Mouse (Mus musculus) heart, embryonic 16.5 days (tissue): ENCODE measurements around the gene Fam78b. TPM values are rescaled to one million over a fixed set of nuclear protein-coding genes. Genes with fewer than 3 reads are reported as not detected.
A peak's percentile ranks its signal among the peaks of the same experiment; 100 is the strongest.

Experiments
- ATAC-seq: fragments of 200-750 bp; cut with Nextera tagmentation; replicated peaks from 2 replicates; pipeline ENCODE4 v1.8.0; 2017; ENCODE audit warnings: moderate number of reproducible peaks; ENCODE audit not compliant: insufficient read depth, low FRiP score; ENCODE audit errors: extremely low read depth
- H3K27ac ChIP-seq: fragments of 300-500 bp; sonication (generic); 2 replicates; pipeline ENCODE4 v1.5.1; 2014; ENCODE audit warnings: mild to moderate bottlenecking, low read length, control low read depth, moderate library complexity
- H3K27me3 ChIP-seq: fragments of 300-500 bp; sonication (generic); 2 replicates; pipeline ENCODE4 v1.6.1; 2014; ENCODE audit warnings: low read length, mixed read lengths; ENCODE audit not compliant: control insufficient read depth, insufficient read depth
- H3K36me3 ChIP-seq: fragments of 300-500 bp; sonication (generic); 2 replicates; pipeline ENCODE4 v1.6.1; 2014; ENCODE audit not compliant: control insufficient read depth, insufficient read depth
- H3K4me1 ChIP-seq: fragments of 300-500 bp; sonication (generic); 2 replicates; pipeline ENCODE4 v1.6.1; 2014; ENCODE audit warnings: low read length, mixed read lengths; ENCODE audit not compliant: control insufficient read depth, insufficient read depth
- H3K4me2 ChIP-seq: fragments of 300-500 bp; sonication (generic); 2 replicates; pipeline ENCODE4 v1.6.1; 2014; ENCODE audit warnings: low read depth, mild to moderate bottlenecking, control low read depth, low read length
- H3K4me3 ChIP-seq: fragments of 300-500 bp; sonication (generic); 2 replicates; pipeline ENCODE4 v1.5.1; 2014; ENCODE audit warnings: mild to moderate bottlenecking, control low read depth, low read length
- H3K9ac ChIP-seq: fragments of 300-500 bp; sonication (generic); 2 replicates; pipeline ENCODE4 v1.6.1; 2014; ENCODE audit warnings: low read length, control low read depth
- H3K9me3 ChIP-seq: fragments of 300-500 bp; sonication (generic); replicated peaks from 2 replicates; pipeline ENCODE4 v1.6.1; 2016; ENCODE audit warnings: low read length; ENCODE audit not compliant: control insufficient read depth
- WGBS: fragments of 180-500 bp; shearing (Covaris S2); extraction: QIAGEN DNeasy Blood & Tissue Kit; methylation state at CpG from one replicate; pipeline ENCODE4 v1.1.7; 2014; 5-methylcytosine and 5-hydroxymethylcytosine counted together
- polyA plus RNA-seq: library from polyadenylated mRNA; unstranded; fragments of >200 nt; fragmentation: Nextera tagmentation; extraction: Ambion mirVana; gene quantifications from 2 replicates; pipeline ENCODE4 v1.2.1, GENCODE M21; 2015

Gene Fam78b
- polyA plus RNA-seq, 1 experiment from 2014 or later, result 0.11 TPM

DNA sequence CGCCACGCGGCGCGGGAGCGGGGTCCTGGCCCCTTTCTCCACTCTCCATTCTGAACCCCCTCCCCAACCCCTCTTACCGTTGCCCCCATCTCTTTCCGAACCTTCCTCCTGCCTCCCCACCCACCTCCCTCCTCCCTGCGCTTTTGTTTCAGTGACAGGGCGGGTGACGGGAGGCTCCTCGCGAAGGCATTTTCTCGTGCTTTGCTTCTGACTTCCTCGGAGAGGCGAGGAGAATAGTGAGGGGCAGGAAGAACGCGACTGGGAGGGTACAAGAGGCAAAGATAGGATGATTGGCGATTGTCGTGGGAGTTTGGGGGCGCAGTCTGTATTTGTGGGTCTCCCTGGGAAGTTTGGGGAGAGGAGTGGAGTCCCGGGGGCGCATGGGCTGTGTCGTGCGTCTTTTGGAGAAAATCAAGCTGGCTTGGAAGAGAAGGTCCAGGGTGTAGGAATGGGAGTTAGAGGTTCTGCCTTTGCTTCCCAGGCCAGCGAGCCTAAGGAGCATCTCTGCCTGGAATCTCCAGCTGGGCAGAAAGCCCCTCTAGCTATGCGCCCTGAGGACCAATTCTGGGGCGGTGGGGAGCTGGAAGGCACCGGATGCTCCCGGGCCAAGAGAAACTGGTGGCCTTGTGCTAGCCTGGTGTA lies 748 bp downstream of the Fam78b start:
- no peak for ATAC-seq
- H3K36me3 ChIP-seq, result no peaks in the 10 kb centered on the region
- peak overlapping the region; percentile 97 for H3K4me2 ChIP-seq
- peak overlapping the region; percentile 17; the same call in 1 of the 2 replicates for H3K27ac ChIP-seq
- H3K4me1 ChIP-seq, result peaks cover 5% of the 10 kb centered on the region; the same call in 1 of the 2 replicates
- peak overlapping the region; percentile 81 for H3K4me3 ChIP-seq
- no peaks in the 10 kb centered on the region for H3K9me3 ChIP-seq
- peak overlapping the region; percentile 84 for H3K9ac ChIP-seq
- peaks cover 32% of the 10 kb centered on the region for H3K27me3 ChIP-seq
- 1% methylated on average over 30 of the region's 30 CpGs for WGBS

DNA sequence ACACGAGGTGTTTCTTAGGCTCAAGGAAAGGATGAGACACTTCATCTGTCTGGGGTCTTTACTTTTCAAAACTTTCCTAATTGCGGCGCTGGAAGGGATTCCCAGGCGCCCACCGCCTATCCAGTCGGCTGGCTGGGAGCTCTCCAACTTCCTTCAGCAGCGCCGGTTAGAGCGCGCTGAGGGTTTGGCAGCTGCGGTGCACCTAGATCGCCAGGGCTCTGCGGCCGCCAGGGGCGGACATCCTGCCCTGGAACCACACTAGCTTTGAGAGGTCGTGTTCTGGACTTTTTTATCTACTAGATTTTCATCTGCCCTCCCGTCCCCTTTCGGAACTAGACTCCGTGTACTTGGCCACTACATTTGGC lies 1.3 kb downstream of the Fam78b start:
- Histone ChIP-seq H3K4me2 (peak overlapping the region; percentile 97), H3K4me1 (peaks cover 5% of the 10 kb centered on the region; the same call in 1 of the 2 replicates), H3K36me3 (no peaks in the 10 kb centered on the region), H3K27me3 (peaks cover 32% of the 10 kb centered on the region), H3K9me3 (no peaks in the 10 kb centered on the region), H3K9ac (no peak overlapping the region), H3K27ac (no peak overlapping the region), H3K4me3 (peak overlapping the region; percentile 81)
- ATAC-seq, result peak; percentile 65
- 1% methylated on average over 19 of the region's 19 CpGs for WGBS

DNA sequence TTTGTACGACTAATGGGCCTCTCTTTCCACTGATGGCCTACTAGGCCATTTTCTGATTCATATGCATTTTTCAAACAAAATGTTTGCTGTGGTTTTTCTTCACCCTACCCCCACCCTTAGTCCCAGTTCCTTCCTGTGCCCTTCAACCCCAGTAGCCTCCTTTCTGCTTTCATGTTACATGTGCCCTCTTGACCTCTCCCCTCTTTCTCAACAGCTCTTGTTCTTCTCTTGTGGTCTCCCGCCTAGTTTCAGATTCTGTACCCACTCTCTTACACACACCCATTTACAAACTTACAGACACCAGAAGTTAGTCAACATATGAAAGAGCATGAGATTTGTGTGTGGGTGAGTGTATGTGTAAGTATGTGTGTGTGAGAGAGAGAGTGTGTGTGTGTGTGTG lies 3.4 kb downstream of the Fam78b start:
- Histone ChIP-seq H3K9me3 (no peaks in the 10 kb centered on the region), H3K36me3 (no peaks in the 10 kb centered on the region), H3K27me3 (peaks cover 32% of the 10 kb centered on the region), H3K27ac (no peak overlapping the region), H3K9ac (no peak overlapping the region), H3K4me1 (peaks cover 5% of the 10 kb centered on the region; the same call in 1 of the 2 replicates), H3K4me3 (no peak overlapping the region), H3K4me2 (no peak overlapping the region)
- ATAC-seq, result no peak
- 77% methylated on average over 2 of the region's 2 CpGs for WGBS

DNA sequence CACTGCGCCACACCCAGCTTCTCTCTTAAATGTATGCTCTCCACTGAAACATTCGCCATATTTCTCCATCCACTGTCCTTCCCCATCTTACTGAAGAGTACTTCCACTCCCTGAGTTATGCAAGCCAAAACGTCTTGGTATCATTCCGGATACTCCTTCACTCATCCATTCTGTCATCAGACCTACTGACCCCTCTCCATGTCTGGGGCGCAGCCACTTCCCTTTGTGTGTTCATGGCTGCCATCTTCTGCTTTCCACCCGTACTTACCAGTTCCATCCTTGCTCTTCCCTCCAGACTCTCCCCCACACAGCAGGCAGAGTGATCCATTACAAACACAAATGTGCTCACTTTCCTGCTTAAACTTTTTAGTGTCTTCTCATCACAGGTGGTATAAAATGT lies 6.1 kb downstream of the Fam78b start:
- H3K4me1 ChIP-seq, result no peaks in the 10 kb centered on the region
- no peak overlapping the region for H3K9ac ChIP-seq
- no peak overlapping the region for H3K27ac ChIP-seq
- no peak overlapping the region for H3K4me2 ChIP-seq
- H3K4me3 ChIP-seq, result no peak overlapping the region
- WGBS, result 72% methylated on average over 6 of the region's 6 CpGs
- ATAC-seq, result no peak
- no peaks in the 10 kb centered on the region for H3K9me3 ChIP-seq
- H3K27me3 ChIP-seq, result peaks cover 16% of the 10 kb centered on the region
- H3K36me3 ChIP-seq, result no peaks in the 10 kb centered on the region

GRCm38 (mm10) chr1:167010190-167010589 lies 9.0 kb downstream of the Fam78b start:
- H3K36me3 ChIP-seq, result no peaks in the 10 kb centered on the region
- H3K4me1 ChIP-seq, result no peaks in the 10 kb centered on the region
- H3K9me3 ChIP-seq, result no peaks in the 10 kb centered on the region
- no peak overlapping the region for H3K27ac ChIP-seq
- no peak overlapping the region for H3K4me3 ChIP-seq
- no peak overlapping the region for H3K9ac ChIP-seq
- no peak for ATAC-seq
- WGBS, result 77% methylated on average over 9 of the region's 9 CpGs
- no peaks in the 10 kb centered on the region for H3K27me3 ChIP-seq
- H3K4me2 ChIP-seq, result no peak overlapping the region

DNA sequence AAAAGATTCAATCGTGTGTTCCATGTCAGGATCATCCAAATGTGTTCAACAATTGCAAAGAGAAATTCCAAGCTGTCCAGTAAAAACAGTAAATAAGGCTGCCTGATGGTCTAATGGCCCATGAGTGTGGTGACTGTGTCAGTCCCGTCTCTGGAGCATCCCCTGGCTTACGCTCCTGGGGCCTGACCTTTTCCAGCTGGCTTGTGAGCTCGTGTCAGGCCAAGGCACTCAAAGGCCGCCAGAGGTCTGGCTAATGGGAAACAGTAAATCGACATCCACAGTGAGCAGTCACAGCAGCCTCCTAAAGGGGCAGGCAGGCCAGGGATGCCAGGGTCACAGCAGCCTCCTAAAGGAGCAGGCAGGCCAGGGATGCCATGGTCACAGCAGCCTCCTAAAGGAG lies 10.1 kb downstream of the Fam78b start:
- H3K27ac ChIP-seq, result no peak overlapping the region
- ATAC-seq, result no peak
- no peak overlapping the region for H3K9ac ChIP-seq
- no peaks in the 10 kb centered on the region for H3K4me1 ChIP-seq
- H3K36me3 ChIP-seq, result no peaks in the 10 kb centered on the region
- no peaks in the 10 kb centered on the region for H3K9me3 ChIP-seq
- 46% methylated on average over 6 of the region's 6 CpGs for WGBS
- no peaks in the 10 kb centered on the region for H3K27me3 ChIP-seq
- H3K4me2 ChIP-seq, result no peak overlapping the region
- no peak overlapping the region for H3K4me3 ChIP-seq

DNA sequence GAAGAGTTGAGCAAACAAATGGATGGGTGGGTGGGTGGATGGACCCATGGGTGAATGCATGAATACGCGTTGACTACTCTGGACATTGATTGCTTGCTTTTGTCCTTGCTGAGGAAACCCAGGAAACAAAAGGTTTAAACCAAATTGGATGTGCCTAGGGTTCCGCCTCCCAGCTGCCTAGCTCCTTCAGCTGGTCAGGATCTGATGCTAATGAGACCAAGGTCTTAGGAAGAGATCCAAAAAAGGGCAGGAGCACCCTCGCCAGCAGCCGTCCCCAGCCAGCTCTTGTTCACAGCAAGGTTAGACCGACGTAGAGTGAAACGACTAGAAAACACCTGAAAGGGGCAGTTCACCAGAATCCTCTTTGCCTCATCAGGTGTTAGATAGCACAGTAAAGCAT lies 11.4 kb downstream of the Fam78b start:
- Histone ChIP-seq H3K9me3 (no peaks in the 10 kb centered on the region), H3K9ac (no peak overlapping the region), H3K4me1 (no peaks in the 10 kb centered on the region), H3K4me3 (no peak overlapping the region), H3K27ac (no peak overlapping the region), H3K36me3 (no peaks in the 10 kb centered on the region), H3K27me3 (no peaks in the 10 kb centered on the region), H3K4me2 (no peak overlapping the region)
- 77% methylated on average over 8 of the region's 8 CpGs for WGBS
- no peak for ATAC-seq

- no peak overlapping the region for H3K4me3 ChIP-seq
- no peak overlapping the region for H3K27ac ChIP-seq
- no peak overlapping the region for H3K4me2 ChIP-seq
- no peaks in the 10 kb centered on the region for H3K9me3 ChIP-seq
- H3K36me3 ChIP-seq, result no peaks in the 10 kb centered on the region
- no peaks in the 10 kb centered on the region for H3K27me3 ChIP-seq
- ATAC-seq, result no peak
- H3K4me1 ChIP-seq, result no peaks in the 10 kb centered on the region
- 44% methylated on average over 7 of the region's 7 CpGs for WGBS
- H3K9ac ChIP-seq, result no peak overlapping the region
Measured at GRCm38 (mm10) chr1:167013234-167013864, 12.1 kb downstream of the Fam78b start.

DNA sequence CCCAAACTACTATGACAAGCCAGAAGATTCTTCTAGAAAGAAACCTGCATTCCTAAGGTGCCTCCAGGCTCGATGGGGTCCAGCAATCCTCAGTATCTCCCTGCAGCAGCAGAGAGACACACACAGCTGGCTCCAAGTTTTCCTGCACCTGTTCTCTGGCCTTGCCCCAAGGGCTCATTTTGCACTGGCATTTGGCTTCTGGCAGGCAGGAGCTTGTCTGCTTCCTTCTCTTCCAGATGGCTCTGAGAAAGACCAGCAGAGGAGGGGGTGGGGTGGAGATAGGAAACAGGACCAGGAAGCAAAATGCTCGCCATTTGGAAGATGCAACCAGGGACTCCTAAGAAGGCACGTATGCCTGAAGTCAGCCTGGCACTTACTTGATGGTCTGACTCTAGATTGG lies 15.1 kb downstream of the Fam78b start:
- Histone ChIP-seq H3K36me3 (no peaks in the 10 kb centered on the region), H3K4me2 (no peak overlapping the region), H3K27me3 (no peaks in the 10 kb centered on the region), H3K4me1 (no peaks in the 10 kb centered on the region), H3K4me3 (no peak overlapping the region), H3K27ac (no peak overlapping the region), H3K9me3 (no peaks in the 10 kb centered on the region), H3K9ac (no peak overlapping the region)
- no peak for ATAC-seq
- 46% methylated on average over 3 of the region's 3 CpGs for WGBS
